Mouse (Mus musculus) intestine, embryonic 14.5 days (tissue): Measurements from ENCODE around the gene Smarca4. TPM values are rescaled to one million over a fixed set of nuclear protein-coding genes. Genes with fewer than 3 reads are reported as not detected.

ENCODE experiments used
- ATAC-seq: fragments of 200-750 bp; cut with Nextera tagmentation; replicated peaks from 2 replicates; pipeline ENCODE4 v1.8.0; 2017; ENCODE audit warnings: low read depth, moderate number of reproducible peaks, moderate TSS enrichment, moderate library complexity; ENCODE audit not compliant: low FRiP score, low TSS enrichment
- DNase-seq: peaks from one replicate; pipeline ENCODE4 v3.0.0-alpha.2; 2018; ENCODE audit warnings: low spot score
- H3K27ac ChIP-seq: fragments of 300-500 bp; sonication (generic); 2 replicates; pipeline ENCODE4 v1.5.1; 2014; ENCODE audit warnings: low read depth, mild to moderate bottlenecking, control low read depth
- H3K27me3 ChIP-seq: fragments of 300-500 bp; sonication (generic); replicated peaks from 2 replicates; pipeline ENCODE4 v1.6.1; 2014; ENCODE audit warnings: low read length, control low read depth; ENCODE audit not compliant: control insufficient read depth, insufficient read depth
- H3K36me3 ChIP-seq: fragments of 300-500 bp; sonication (generic); 2 replicates; pipeline ENCODE4 v1.6.1; 2014; ENCODE audit warnings: low read length, control low read depth; ENCODE audit not compliant: control insufficient read depth, insufficient read depth
- H3K4me1 ChIP-seq: fragments of 300-500 bp; sonication (generic); replicated peaks from 2 replicates; pipeline ENCODE4 v1.6.1; 2014; ENCODE audit warnings: low read length, control low read depth, mixed read lengths; ENCODE audit not compliant: control insufficient read depth, insufficient read depth
- H3K4me2 ChIP-seq: fragments of 300-500 bp; sonication (generic); 2 replicates; pipeline ENCODE4 v1.6.1; 2014; ENCODE audit warnings: low read length
- H3K4me3 ChIP-seq: fragments of 300-500 bp; sonication (generic); 2 replicates; pipeline ENCODE4 v1.5.1; 2014; ENCODE audit warnings: low read depth, low read length, control low read depth, mixed read lengths
- H3K9ac ChIP-seq: fragments of 300-500 bp; sonication (generic); 2 replicates; pipeline ENCODE4 v1.6.1; 2014; ENCODE audit warnings: mild to moderate bottlenecking, low read length
- H3K9me3 ChIP-seq: fragments of 300-500 bp; sonication (generic); 2 replicates; pipeline ENCODE4 v1.6.1; 2016; ENCODE audit warnings: low read length, control low read depth; ENCODE audit not compliant: control insufficient read depth
- WGBS: fragments of 180-500 bp; shearing (Covaris S2); extraction: QIAGEN DNeasy Blood & Tissue Kit; methylation state at CpG from one replicate; pipeline ENCODE4 v1.1.7; 2014; 5-methylcytosine and 5-hydroxymethylcytosine counted together
- polyA plus RNA-seq: library from polyadenylated mRNA; unstranded; fragments of >200 nt; fragmentation: Nextera tagmentation; extraction: Ambion mirVana; gene quantifications from 2 replicates; pipeline ENCODE4 v1.2.1, GENCODE M21; 2014

Gene Smarca4
- polyA plus RNA-seq, 1 experiment from 2014 or later = 92.6 TPM

DNA sequence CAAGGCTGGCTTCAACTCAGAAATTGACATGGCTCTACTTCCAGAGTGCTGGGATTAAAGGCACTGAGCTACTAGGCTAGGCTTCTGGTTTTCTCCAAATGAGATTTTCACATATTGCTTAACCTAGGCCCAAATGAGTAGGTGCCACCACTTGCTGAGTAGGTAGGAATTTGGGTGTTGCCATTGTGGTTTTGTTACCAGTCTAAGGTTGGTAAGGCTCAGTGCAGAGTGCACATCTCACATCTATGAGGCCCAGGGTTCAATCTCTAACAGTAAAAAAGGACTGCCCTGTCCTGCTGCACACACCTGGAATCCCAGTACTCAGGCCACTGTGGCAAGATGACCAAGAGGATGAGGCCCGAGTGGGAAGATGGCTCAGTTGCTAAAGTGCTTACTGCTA, 30.6 kb upstream of the Smarca4 start:
- Histone ChIP-seq H3K27ac (no peak overlapping the region), H3K4me1 (no peaks in the 10 kb centered on the region), H3K9me3 (no peaks in the 10 kb centered on the region), H3K4me2 (no peak overlapping the region), H3K36me3 (peaks cover 97% of the 10 kb centered on the region), H3K27me3 (no peaks in the 10 kb centered on the region), H3K9ac (no peak overlapping the region), H3K4me3 (no peak overlapping the region)
- DNase-seq (no peak), ATAC-seq (no peak)
- WGBS = 95% methylated on average over 1 of the region's 1 CpGs

DNA sequence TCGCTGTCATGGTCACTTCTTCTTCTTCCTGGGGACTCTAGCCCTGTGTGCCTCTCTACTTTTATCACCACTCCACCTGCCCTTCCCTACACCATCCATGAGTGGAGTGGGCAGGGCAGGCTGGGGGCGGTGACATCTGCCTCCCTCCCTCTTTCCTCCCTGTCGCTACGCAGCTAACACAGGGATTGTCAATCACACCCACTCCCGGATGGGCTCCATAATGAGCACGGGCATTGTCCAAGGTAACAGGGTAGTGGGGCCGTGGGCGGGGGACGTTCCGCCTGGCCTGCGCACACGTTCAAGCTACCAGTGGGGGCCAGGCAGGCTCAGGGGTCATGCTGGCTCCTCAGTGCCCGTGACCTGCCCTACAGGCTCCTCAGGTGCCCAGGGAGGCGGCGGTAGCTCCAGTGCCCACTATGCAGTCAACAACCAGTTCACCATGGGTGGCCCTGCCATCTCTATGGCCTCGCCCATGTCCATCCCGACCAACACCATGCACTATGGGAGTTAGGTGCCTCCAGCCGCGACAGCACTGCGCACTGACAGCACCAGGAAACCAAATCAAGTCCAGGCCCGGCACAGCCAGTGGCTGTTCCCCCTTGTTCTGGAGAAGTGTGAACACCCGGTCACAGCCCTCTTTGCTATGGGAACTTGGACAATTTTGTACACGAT, 28.2 kb upstream of the Smarca4 start:
- Histone ChIP-seq H3K27ac (no peak overlapping the region), H3K9ac (no peak overlapping the region), H3K27me3 (no peaks in the 10 kb centered on the region), H3K4me3 (no peak overlapping the region), H3K9me3 (no peaks in the 10 kb centered on the region), H3K4me2 (no peak overlapping the region), H3K4me1 (peaks cover 7% of the 10 kb centered on the region; the same call in 1 of the 2 replicates), H3K36me3 (peaks cover 80% of the 10 kb centered on the region)
- 89% methylated on average over 23 of the region's 23 CpGs for WGBS
- no peak for DNase-seq
- ATAC-seq = no peak

DNA sequence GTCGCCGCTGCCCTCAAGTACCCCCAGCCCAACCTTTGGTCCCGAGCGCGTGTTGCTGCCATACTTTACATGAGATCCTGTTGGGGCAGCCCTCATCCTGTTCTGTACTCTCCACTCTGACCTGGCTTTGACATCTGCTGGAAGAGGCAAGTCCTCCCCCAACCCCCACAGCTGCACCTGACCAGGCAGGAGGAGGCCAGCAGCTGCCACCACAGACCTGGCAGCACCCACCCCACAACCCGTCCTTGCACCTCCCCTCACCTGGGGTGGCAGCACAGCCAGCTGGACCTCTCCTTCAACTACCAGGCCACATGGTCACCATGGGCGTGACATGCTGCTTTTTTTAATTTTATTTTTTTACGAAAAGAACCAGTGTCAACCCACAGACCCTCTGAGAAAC, 27.6 kb upstream of the Smarca4 start:
- Histone ChIP-seq H3K27ac (no peak overlapping the region), H3K4me3 (no peak overlapping the region), H3K9ac (no peak overlapping the region), H3K4me2 (no peak overlapping the region), H3K9me3 (no peaks in the 10 kb centered on the region), H3K36me3 (peaks cover 75% of the 10 kb centered on the region), H3K4me1 (peaks cover 7% of the 10 kb centered on the region; the same call in 1 of the 2 replicates), H3K27me3 (no peaks in the 10 kb centered on the region)
- DNase-seq (no peak), ATAC-seq (no peak)
- 89% methylated on average over 8 of the region's 8 CpGs for WGBS

DNA sequence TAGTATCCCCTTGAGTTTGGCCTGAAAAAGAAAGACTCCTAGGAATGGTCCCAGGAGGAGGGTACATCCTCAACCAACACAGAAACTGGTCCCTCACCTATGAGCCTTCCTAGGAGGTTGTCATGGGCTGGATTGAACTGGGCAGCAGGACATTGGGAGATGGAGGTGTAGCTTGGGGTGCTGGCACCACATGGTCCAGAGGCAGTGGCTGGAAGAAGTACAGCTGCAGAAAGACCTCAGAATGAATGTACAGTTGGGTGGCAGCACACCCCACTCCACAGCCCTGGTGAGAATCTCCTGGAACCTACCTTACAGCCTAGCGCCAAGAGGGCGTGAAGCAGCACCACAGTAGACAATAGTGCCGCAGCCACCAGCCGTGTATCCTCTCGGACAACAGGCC, 26.4 kb upstream of the Smarca4 start:
- Histone ChIP-seq H3K4me1 (peaks cover 14% of the 10 kb centered on the region), H3K27me3 (no peaks in the 10 kb centered on the region), H3K27ac (no peak overlapping the region), H3K4me3 (no peak overlapping the region), H3K36me3 (peaks cover 63% of the 10 kb centered on the region), H3K9ac (no peak overlapping the region), H3K4me2 (no peak overlapping the region), H3K9me3 (no peaks in the 10 kb centered on the region)
- WGBS = 89% methylated on average over 5 of the region's 5 CpGs
- DNase-seq (no peak), ATAC-seq (no peak)

DNA sequence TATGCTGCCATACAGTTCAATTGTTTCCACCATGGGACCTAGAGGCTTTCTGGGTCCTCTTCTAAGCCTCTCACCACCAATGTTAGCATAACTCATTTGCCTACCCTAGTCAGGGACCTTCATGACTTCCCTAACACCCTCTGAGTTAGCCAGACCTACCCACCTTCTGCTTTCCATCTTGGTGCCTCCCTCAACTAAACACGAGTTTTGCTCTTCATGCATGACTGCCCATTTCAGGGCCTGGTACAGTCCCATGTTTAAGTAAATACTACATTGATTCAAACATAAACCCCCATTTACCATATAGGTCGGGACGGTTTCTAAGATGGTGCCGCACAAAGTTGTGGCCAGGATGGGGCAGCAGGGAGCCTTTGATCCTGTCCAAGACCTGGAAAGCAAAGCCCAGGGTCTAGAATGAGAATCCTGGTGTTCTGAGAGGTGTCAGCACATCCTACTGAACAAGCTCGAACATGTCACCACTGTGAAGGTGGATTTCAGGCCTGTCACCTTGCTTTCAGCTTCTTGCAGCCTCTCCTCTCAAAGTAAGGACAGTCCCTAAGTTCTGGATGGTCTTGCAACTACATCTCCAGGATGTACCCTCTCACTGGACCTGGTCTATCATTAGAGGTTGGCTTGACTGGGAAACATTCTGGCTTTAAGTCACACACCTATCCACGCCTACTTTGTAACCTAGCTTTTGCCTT, 24.7 kb upstream of the Smarca4 start:
- Histone ChIP-seq H3K9ac (no peak overlapping the region), H3K4me3 (no peak overlapping the region), H3K27ac (no peak overlapping the region), H3K4me2 (peak overlapping the region; percentile 94; the same call in 1 of the 2 replicates), H3K9me3 (no peaks in the 10 kb centered on the region), H3K36me3 (peaks cover 62% of the 10 kb centered on the region), H3K27me3 (no peaks in the 10 kb centered on the region), H3K4me1 (peaks cover 14% of the 10 kb centered on the region)
- no peak for DNase-seq
- no peak for ATAC-seq
- 81% methylated on average over 6 of the region's 6 CpGs for WGBS

DNA sequence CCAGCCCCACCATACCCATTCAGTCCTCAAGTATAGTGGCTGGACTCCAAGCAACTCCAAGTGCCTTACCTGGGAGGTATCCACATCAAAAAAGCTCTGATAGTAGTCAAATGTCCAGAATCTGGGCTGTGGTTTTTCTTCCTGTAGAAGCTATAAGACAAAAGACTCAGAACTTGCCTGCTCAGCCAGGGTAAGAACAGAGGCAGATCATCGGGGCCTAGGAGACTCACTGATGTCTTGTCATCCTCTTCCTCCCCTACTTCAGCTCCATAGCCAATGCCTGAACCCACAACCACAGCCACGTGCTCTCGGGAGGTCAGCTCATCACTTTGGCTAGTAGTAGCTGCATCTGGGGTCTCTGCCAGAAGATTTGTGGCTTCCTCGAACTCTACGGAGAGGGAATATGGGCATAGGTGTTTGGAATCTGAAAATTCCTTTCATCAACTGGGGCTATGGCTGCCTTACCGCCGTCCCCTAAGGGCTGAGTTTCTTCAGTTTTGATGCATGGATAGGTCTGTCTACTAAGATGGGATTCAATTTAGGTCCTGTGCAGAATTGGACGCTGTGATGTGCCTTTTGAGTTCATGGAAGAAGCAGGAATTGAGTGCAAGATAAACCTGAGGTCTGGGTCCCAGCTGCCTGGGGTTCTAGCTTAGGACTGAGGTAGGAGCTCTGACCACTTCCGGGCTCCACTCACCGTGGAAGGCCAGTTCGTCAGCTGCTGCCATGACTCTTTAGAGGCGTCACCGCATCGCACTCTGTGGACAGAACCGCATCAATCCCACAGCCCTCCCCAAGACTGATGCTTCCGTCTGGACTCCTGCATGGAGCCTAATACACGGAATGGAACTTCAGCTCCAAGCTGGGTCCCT, 23.9 kb upstream of the Smarca4 start:
- ATAC-seq (peak; percentile 79), DNase-seq (no peak)
- Histone ChIP-seq H3K36me3 (peaks cover 58% of the 10 kb centered on the region), H3K27me3 (no peaks in the 10 kb centered on the region), H3K9me3 (no peaks in the 10 kb centered on the region), H3K4me3 (peak overlapping the region; percentile 98), H3K4me1 (peaks cover 14% of the 10 kb centered on the region), H3K4me2 (peak overlapping the region; percentile 94), H3K9ac (peak overlapping the region; percentile 88), H3K27ac (peak overlapping the region; percentile 2; the same call in 1 of the 2 replicates)
- WGBS = 20% methylated on average over 17 of the region's 17 CpGs

DNA sequence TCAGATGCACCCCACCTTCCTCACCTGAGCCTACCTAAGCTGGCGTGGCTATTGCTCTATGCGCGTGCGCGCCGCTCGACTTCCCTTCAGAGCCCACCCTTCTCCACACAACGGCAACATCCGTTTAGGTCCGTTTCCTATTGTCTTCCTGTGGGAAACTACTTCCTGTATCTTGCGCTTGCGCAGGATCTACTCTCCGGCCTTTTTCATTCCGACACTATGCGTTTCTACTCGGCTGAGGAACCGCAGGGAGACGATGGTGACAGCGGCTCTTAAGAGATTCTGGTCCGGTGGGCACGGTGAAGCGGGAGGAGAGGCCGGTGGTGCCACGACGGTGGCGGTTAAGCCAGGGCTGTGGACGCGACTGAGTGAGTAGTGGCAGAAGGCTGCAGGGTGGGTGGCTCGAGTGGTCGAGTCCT, 23.3 kb upstream of the Smarca4 start, which contains the start of the genes Timm29 and Yipf2:
Timm29 (plus strand) TSS at position 20 of the 419 bp plus-strand sequence.
Yipf2 (minus strand) TSS at position 126 of the 419 bp plus-strand sequence.
- Histone ChIP-seq H3K4me3 (peak within 1 kb of the TSS; percentile 98), H3K9me3 (no peaks in the 10 kb centered on the region), H3K27me3 (no peaks in the 10 kb centered on the region), H3K9ac (peak within 1 kb of the TSS; percentile 88), H3K4me2 (peak within 1 kb of the TSS; percentile 94), H3K27ac (peak within 1 kb of the TSS; percentile 69), H3K36me3 (peaks cover 51% of the 10 kb centered on the region), H3K4me1 (peaks cover 14% of the 10 kb centered on the region)
- ATAC-seq (peak; percentile 92), DNase-seq (peak; percentile 94)
- WGBS = 0% methylated on average over 30 of the region's 30 CpGs

DNA sequence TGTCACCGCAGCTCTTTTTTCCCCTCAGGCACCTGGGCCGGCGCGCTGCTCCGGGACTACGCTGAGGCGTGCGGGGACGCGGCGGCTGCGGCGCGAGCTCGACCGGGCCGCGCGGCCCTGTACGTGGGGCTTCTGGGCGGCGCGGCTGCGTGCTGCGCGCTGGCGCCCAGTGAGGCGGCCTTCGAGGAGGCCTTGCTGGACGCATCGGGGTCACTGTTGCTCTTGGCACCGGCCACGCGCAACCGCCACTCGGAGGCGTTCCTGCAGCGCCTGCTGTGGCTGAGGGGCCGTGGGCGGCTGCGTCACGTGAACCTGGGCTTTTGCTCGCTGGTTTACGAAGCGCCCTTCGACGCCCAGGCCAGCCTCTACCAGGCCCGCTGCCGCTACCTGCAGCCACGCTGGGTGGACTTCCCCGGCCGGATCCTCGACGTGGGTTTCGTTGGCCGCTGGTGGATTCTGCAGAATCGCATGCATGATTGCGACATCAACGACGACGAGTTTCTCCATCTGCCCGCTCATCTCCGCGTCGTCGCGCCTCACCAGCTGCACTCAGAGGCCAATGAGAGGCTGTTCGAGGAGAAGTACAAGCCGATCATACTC, 22.7 kb upstream of the Smarca4 start:
- peak overlapping the region; percentile 88 for H3K9ac ChIP-seq
- 1% methylated on average over 69 of the region's 69 CpGs for WGBS
- peak overlapping the region; percentile 69 for H3K27ac ChIP-seq
- H3K27me3 ChIP-seq = no peaks in the 10 kb centered on the region
- peaks cover 14% of the 10 kb centered on the region for H3K4me1 ChIP-seq
- ATAC-seq (peak; percentile 59), DNase-seq (peak; percentile 66)
- no peaks in the 10 kb centered on the region for H3K9me3 ChIP-seq
- H3K4me3 ChIP-seq = peak overlapping the region; percentile 98
- H3K4me2 ChIP-seq = peak overlapping the region; percentile 94
- peaks cover 46% of the 10 kb centered on the region for H3K36me3 ChIP-seq
